Mouse (Mus musculus): ENCODE data around the gene Tiparp.

The Tiparp gene

GRCm38 (mm10) chr3:65529471-65530215 is 1.4 kb downstream of the Tiparp start:
- DNase-seq, result peak; percentile 57

- no peak for DNase-seq
These were observed 4.8 kb downstream of the Tiparp start for GRCm38 (mm10) chr3:65533014-65533413.

- no peak for DNase-seq
These were observed 5.4 kb downstream of the Tiparp start for GRCm38 (mm10) chr3:65533598-65533997.

GRCm38 (mm10) chr3:65534488-65534887 is 6.3 kb downstream of the Tiparp start:
- no peak for DNase-seq

GRCm38 (mm10) chr3:65535087-65535761 is 7.0 kb downstream of the Tiparp start:
- DNase-seq, result no peak

- no peak for DNase-seq
These were observed 9.1 kb downstream of the Tiparp start for GRCm38 (mm10) chr3:65537288-65537687.

- DNase-seq, result no peak
These were observed 12.8 kb downstream of the Tiparp start for GRCm38 (mm10) chr3:65540906-65541551.

- no peak for DNase-seq
These were observed 13.3 kb downstream of the Tiparp start for GRCm38 (mm10) chr3:65541552-65541935.

GRCm38 (mm10) chr3:65549785-65550184 is 21.6 kb downstream of the Tiparp start:
- DNase-seq, result no peak

GRCm38 (mm10) chr3:65551065-65551464 is 22.9 kb downstream of the Tiparp start:
- no peak for DNase-seq

GRCm38 (mm10) chr3:65554633-65555032 is 26.4 kb downstream of the Tiparp start:
- DNase-seq, result no peak

- no peak for DNase-seq
These were observed 30.5 kb downstream of the Tiparp start for GRCm38 (mm10) chr3:65558679-65559078.

- no peak for DNase-seq
These were observed 34.0 kb downstream of the Tiparp start for GRCm38 (mm10) chr3:65562212-65562611.

GRCm38 (mm10) chr3:65562694-65563093 is 34.5 kb downstream of the Tiparp start:
- no peak for DNase-seq

- DNase-seq, result no peak
These were observed 35.9 kb downstream of the Tiparp start for GRCm38 (mm10) chr3:65563926-65564624.

GRCm38 (mm10) chr3:65565632-65566300 is 37.6 kb downstream of the Tiparp start:
- no peak for DNase-seq

- DNase-seq, result no peak
These were observed 41.7 kb downstream of the Tiparp start for GRCm38 (mm10) chr3:65569941-65570340.

GRCm38 (mm10) chr3:65573516-65573915 is 45.3 kb downstream of the Tiparp start:
- no peak for DNase-seq

GRCm38 (mm10) chr3:65577602-65578001 is 49.4 kb downstream of the Tiparp start:
- no peak for DNase-seq

- no peak for DNase-seq
These were observed 51.2 kb downstream of the Tiparp start for GRCm38 (mm10) chr3:65579260-65579921.

GRCm38 (mm10) chr3:65581596-65581995 is 53.4 kb downstream of the Tiparp start:
- DNase-seq, result peak; percentile 10

- no peak for DNase-seq
These were observed 56.1 kb downstream of the Tiparp start for GRCm38 (mm10) chr3:65584329-65584728.

All from cerebellum, adult 11-12 months (tissue).